Mouse (Mus musculus): ENCODE data around the gene AC129217.1. TPM values are rescaled to one million over a fixed set of nuclear protein-coding genes. Genes with fewer than 3 reads are reported as not detected.

Gene AC129217.1
- polyA plus RNA-seq, 1 experiment from 2014 or later: not detected

GRCm38 (mm10) chr19:8818801-8819595 is 10.6 kb upstream of the AC129217.1 start, which contains the start of gene Ttc9c:
TSS of gene Ttc9c (minus strand) at chr19:8819333.
- H3K4me3 ChIP-seq (ENCODE audit: low read depth, low read length): peak within 1 kb of the TSS; percentile 99
- peak within 1 kb of the TSS; percentile 83 for H3K4me2 ChIP-seq (ENCODE audit: low read depth, low read length)
- H3K36me3 ChIP-seq (replicated peaks; ENCODE audit: control insufficient read depth, insufficient read depth, low read depth, low read length): peaks cover 4% of the 10 kb centered on the region; the same call in 1 of the 2 replicates

GRCm38 (mm10) chr19:8819596-8820423 is 9.8 kb upstream of the AC129217.1 start, which contains the start of gene Hnrnpul2:
TSS of gene Hnrnpul2 (plus strand) at chr19:8820010.
- peak; percentile 98 for DNase-seq (ENCODE audit: low spot score)
- H3K4me3 ChIP-seq (ENCODE audit: low read depth, low read length): peak within 1 kb of the TSS; percentile 99
- no peaks in the 10 kb centered on the region for H3K9me3 ChIP-seq (replicated peaks; ENCODE audit: control insufficient read depth, low read length)
- no peaks in the 10 kb centered on the region; the same call in 1 of the 2 replicates for H3K4me1 ChIP-seq (ENCODE audit: control insufficient read depth, insufficient read depth, low read length)
- H3K27me3 ChIP-seq (ENCODE audit: control insufficient read depth, insufficient read depth, low read length): no peaks in the 10 kb centered on the region
- H3K9ac ChIP-seq (replicated peaks; ENCODE audit: low read length): peak within 1 kb of the TSS; percentile 96
- WGBS: under 1% methylated on average over 80 of the region's 83 CpGs
- ATAC-seq (replicated peaks; ENCODE audit: insufficient number of reproducible peaks, low FRiP score, low TSS enrichment, low read depth): peak; percentile 97
- peaks cover 11% of the 10 kb centered on the region for H3K36me3 ChIP-seq (replicated peaks; ENCODE audit: control insufficient read depth, insufficient read depth, low read depth, low read length)
- peak within 1 kb of the TSS; percentile 83 for H3K4me2 ChIP-seq (ENCODE audit: low read depth, low read length)
- peak within 1 kb of the TSS; percentile 98 for H3K27ac ChIP-seq (replicated peaks; ENCODE audit: low read depth, low read length)

More at GRCm38 (mm10) chr19:8818801-8819595, 10.6 kb upstream of the AC129217.1 start, which contains the start of gene Ttc9c:
- Histone ChIP-seq H3K9ac (replicated peaks; ENCODE audit: low read length) (peak within 1 kb of the TSS; percentile 96), H3K27ac (replicated peaks; ENCODE audit: low read depth, low read length) (peak within 1 kb of the TSS; percentile 98), H3K27me3 (ENCODE audit: control insufficient read depth, insufficient read depth, low read length) (no peaks in the 10 kb centered on the region), H3K9me3 (replicated peaks; ENCODE audit: control insufficient read depth, low read length) (no peaks in the 10 kb centered on the region), H3K4me1 (ENCODE audit: control insufficient read depth, insufficient read depth, low read length) (no peaks in the 10 kb centered on the region; the same call in 1 of the 2 replicates)
- ATAC-seq (replicated peaks; ENCODE audit: insufficient number of reproducible peaks, low FRiP score, low TSS enrichment, low read depth): peak; percentile 93
- WGBS: under 1% methylated on average over 33 of the region's 33 CpGs
- peak; percentile 100 for DNase-seq (ENCODE audit: low spot score)

GRCm38 (mm10) chr19:8820424-8820956 is 9.1 kb upstream of the AC129217.1 start:
- ATAC-seq (replicated peaks; ENCODE audit: insufficient number of reproducible peaks, low FRiP score, low TSS enrichment, low read depth): no peak
- no peaks in the 10 kb centered on the region for H3K9me3 ChIP-seq (replicated peaks; ENCODE audit: control insufficient read depth, low read length)
- peak overlapping the region; percentile 96 for H3K9ac ChIP-seq (replicated peaks; ENCODE audit: low read length)
- H3K27ac ChIP-seq (replicated peaks; ENCODE audit: low read depth, low read length): peak overlapping the region; percentile 98
- H3K27me3 ChIP-seq (ENCODE audit: control insufficient read depth, insufficient read depth, low read length): no peaks in the 10 kb centered on the region
- DNase-seq (ENCODE audit: low spot score): no peak
- peak overlapping the region; percentile 83 for H3K4me2 ChIP-seq (ENCODE audit: low read depth, low read length)
- H3K4me3 ChIP-seq (ENCODE audit: low read depth, low read length): peak overlapping the region; percentile 99
- peaks cover 14% of the 10 kb centered on the region for H3K36me3 ChIP-seq (replicated peaks; ENCODE audit: control insufficient read depth, insufficient read depth, low read depth, low read length)
- under 1% methylated on average over 48 of the region's 48 CpGs for WGBS
- no peaks in the 10 kb centered on the region; the same call in 1 of the 2 replicates for H3K4me1 ChIP-seq (ENCODE audit: control insufficient read depth, insufficient read depth, low read length)

- Histone ChIP-seq H3K36me3 (replicated peaks; ENCODE audit: control insufficient read depth, insufficient read depth, low read depth, low read length) (peaks cover 17% of the 10 kb centered on the region), H3K4me2 (ENCODE audit: low read depth, low read length) (peak overlapping the region; percentile 83), H3K27ac (replicated peaks; ENCODE audit: low read depth, low read length) (no peak overlapping the region), H3K4me1 (ENCODE audit: control insufficient read depth, insufficient read depth, low read length) (no peaks in the 10 kb centered on the region; the same call in 1 of the 2 replicates), H3K4me3 (ENCODE audit: low read depth, low read length) (peak overlapping the region; percentile 99), H3K9ac (replicated peaks; ENCODE audit: low read length) (peak overlapping the region; percentile 96), H3K27me3 (ENCODE audit: control insufficient read depth, insufficient read depth, low read length) (no peaks in the 10 kb centered on the region), H3K9me3 (replicated peaks; ENCODE audit: control insufficient read depth, low read length) (no peaks in the 10 kb centered on the region)
- no peak for ATAC-seq (replicated peaks; ENCODE audit: insufficient number of reproducible peaks, low FRiP score, low TSS enrichment, low read depth)
- WGBS: 2% methylated on average over 7 of the region's 7 CpGs
- no peak for DNase-seq (ENCODE audit: low spot score)
Observed at GRCm38 (mm10) chr19:8821146-8821545, 8.4 kb upstream of the AC129217.1 start.

GRCm38 (mm10) chr19:8822696-8823095 is 6.9 kb upstream of the AC129217.1 start:
- ATAC-seq (replicated peaks; ENCODE audit: insufficient number of reproducible peaks, low FRiP score, low TSS enrichment, low read depth) (no peak), DNase-seq (ENCODE audit: low spot score) (no peak)
- no peaks in the 10 kb centered on the region for H3K9me3 ChIP-seq (replicated peaks; ENCODE audit: control insufficient read depth, low read length)
- H3K27me3 ChIP-seq (ENCODE audit: control insufficient read depth, insufficient read depth, low read length): no peaks in the 10 kb centered on the region
- peak overlapping the region; percentile 83 for H3K4me2 ChIP-seq (ENCODE audit: low read depth, low read length)
- WGBS: 85% methylated on average over 8 of the region's 8 CpGs
- no peak overlapping the region for H3K27ac ChIP-seq (replicated peaks; ENCODE audit: low read depth, low read length)
- no peaks in the 10 kb centered on the region for H3K4me1 ChIP-seq (ENCODE audit: control insufficient read depth, insufficient read depth, low read length)
- H3K4me3 ChIP-seq (ENCODE audit: low read depth, low read length): peak overlapping the region; percentile 9
- peaks cover 18% of the 10 kb centered on the region for H3K36me3 ChIP-seq (replicated peaks; ENCODE audit: control insufficient read depth, insufficient read depth, low read depth, low read length)
- H3K9ac ChIP-seq (replicated peaks; ENCODE audit: low read length): no peak overlapping the region; the same call in 1 of the 2 replicates

GRCm38 (mm10) chr19:8830664-8831063 is 1.1 kb downstream of the AC129217.1 start:
- H3K36me3 ChIP-seq (replicated peaks; ENCODE audit: control insufficient read depth, insufficient read depth, low read depth, low read length): peaks cover 40% of the 10 kb centered on the region
- DNase-seq (ENCODE audit: low spot score): no peak
- no peak for ATAC-seq (replicated peaks; ENCODE audit: insufficient number of reproducible peaks, low FRiP score, low TSS enrichment, low read depth)
- H3K4me2 ChIP-seq (ENCODE audit: low read depth, low read length): no peak overlapping the region
- H3K4me1 ChIP-seq (ENCODE audit: control insufficient read depth, insufficient read depth, low read length): no peaks in the 10 kb centered on the region
- no peak overlapping the region for H3K27ac ChIP-seq (replicated peaks; ENCODE audit: low read depth, low read length)
- no peak overlapping the region for H3K9ac ChIP-seq (replicated peaks; ENCODE audit: low read length)
- H3K9me3 ChIP-seq (replicated peaks; ENCODE audit: control insufficient read depth, low read length): no peaks in the 10 kb centered on the region
- WGBS: 86% methylated on average over 8 of the region's 8 CpGs
- H3K4me3 ChIP-seq (ENCODE audit: low read depth, low read length): no peak overlapping the region
- H3K27me3 ChIP-seq (ENCODE audit: control insufficient read depth, insufficient read depth, low read length): no peaks in the 10 kb centered on the region

- peaks cover 36% of the 10 kb centered on the region for H3K36me3 ChIP-seq (replicated peaks; ENCODE audit: control insufficient read depth, insufficient read depth, low read depth, low read length)
- ATAC-seq (replicated peaks; ENCODE audit: insufficient number of reproducible peaks, low FRiP score, low TSS enrichment, low read depth) (no peak), DNase-seq (ENCODE audit: low spot score) (no peak)
- H3K27ac ChIP-seq (replicated peaks; ENCODE audit: low read depth, low read length): no peak overlapping the region
- H3K9me3 ChIP-seq (replicated peaks; ENCODE audit: control insufficient read depth, low read length): no peaks in the 10 kb centered on the region
- H3K4me2 ChIP-seq (ENCODE audit: low read depth, low read length): no peak overlapping the region
- H3K27me3 ChIP-seq (ENCODE audit: control insufficient read depth, insufficient read depth, low read length): no peaks in the 10 kb centered on the region
- 87% methylated on average over 11 of the region's 11 CpGs for WGBS
- no peak overlapping the region for H3K9ac ChIP-seq (replicated peaks; ENCODE audit: low read length)
- no peak overlapping the region for H3K4me3 ChIP-seq (ENCODE audit: low read depth, low read length)
- H3K4me1 ChIP-seq (ENCODE audit: control insufficient read depth, insufficient read depth, low read length): no peaks in the 10 kb centered on the region
Observed at GRCm38 (mm10) chr19:8831262-8831661, 1.7 kb downstream of the AC129217.1 start.
